Mouse (Mus musculus): ENCODE measurements around the gene Rps27l.

Gene Rps27l

GRCm38 (mm10) chr9:66978468-66978867 is 32.6 kb downstream of the Rps27l start:
- no peak for DNase-seq (ENCODE audit: extremely low spot score, low spot score)

- DNase-seq (ENCODE audit: extremely low spot score, low spot score): peak; percentile 81
Observed at GRCm38 (mm10) chr9:66980458-66980857, 34.6 kb downstream of the Rps27l start.

DNA sequence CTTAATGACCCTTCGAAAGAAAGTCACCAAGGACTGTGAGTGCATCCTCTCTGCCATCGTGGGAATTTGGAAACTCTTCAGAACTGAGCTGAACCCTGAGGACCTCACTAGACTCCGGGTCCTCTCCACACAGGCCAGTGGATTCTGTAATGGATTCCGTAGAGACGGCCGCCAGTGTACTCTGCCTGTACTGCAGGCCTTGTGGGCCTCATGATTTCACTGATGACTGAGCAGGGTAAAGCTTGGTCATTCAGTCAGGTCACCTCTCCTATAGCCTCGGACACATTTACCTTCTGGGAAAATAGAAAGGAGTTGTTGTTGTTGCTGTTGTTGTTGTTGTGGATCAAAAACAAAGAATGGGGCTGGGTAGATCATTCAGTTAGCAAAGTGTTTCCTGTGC is 36.2 kb downstream of the Rps27l start:
- no peak for DNase-seq (ENCODE audit: extremely low spot score, low spot score)

- DNase-seq (ENCODE audit: extremely low spot score, low spot score): no peak
Observed at GRCm38 (mm10) chr9:66985377-66985776, 39.5 kb downstream of the Rps27l start.

DNA sequence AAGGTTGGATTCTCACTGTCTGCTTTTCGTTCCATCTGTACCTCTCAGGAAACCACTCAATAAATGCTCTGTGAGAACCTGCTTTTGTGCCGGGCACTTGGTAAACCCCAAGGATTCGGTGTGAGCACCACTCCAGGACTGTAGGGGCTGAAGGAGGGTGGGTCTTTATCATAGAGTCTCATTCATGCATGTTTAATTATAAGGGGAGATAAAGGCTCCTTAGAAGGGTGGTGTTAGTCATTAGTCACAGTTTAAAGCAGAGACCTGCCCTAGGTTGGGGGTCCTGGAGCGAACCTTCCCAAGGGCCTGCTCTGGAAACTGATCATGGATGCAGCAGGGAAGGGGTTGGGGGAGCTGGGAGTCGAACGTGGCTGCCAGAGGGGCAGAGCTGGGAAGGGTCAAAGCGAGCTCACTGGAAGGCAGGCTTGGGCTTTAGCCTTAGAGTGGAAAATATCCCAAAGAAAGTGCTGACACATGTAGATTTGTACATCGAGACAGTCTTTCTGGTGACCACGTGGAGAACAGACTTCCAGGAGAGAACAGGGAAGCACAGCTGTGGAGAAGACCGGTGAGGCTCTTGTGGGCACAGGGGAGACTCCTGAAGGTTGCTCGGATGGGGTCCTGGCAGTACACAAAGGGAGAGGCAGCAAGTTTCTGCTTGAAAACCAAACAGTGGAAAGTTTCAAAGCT is 42.5 kb downstream of the Rps27l start:
- DNase-seq (ENCODE audit: extremely low spot score, low spot score): no peak

GRCm38 (mm10) chr9:66988888-66989414 is 43.1 kb downstream of the Rps27l start:
- no peak for DNase-seq (ENCODE audit: extremely low spot score, low spot score)

DNA sequence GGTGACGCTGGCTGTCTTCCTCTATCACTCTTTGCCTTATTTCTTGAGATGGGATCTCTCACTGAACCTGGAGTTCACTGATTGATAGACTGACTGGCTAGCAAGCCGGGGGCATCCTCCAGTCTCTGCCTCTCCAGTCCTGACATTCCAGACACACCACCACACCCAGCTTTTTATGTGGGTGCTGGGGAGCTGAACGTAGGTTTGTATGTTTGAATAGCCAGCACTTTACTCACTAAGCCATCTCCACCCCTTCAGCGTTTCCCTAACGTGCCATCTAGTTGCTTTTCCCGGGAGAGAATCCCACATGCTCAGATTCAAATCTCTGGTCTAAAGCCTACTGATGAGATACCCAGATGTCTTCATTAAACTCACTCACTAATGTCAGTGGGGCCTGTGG is 43.7 kb downstream of the Rps27l start:
- no peak for DNase-seq (ENCODE audit: extremely low spot score, low spot score)

GRCm38 (mm10) chr9:66990046-66990445 is 44.2 kb downstream of the Rps27l start:
- DNase-seq (ENCODE audit: extremely low spot score, low spot score): no peak

- no peak for DNase-seq (ENCODE audit: extremely low spot score, low spot score)
Observed at GRCm38 (mm10) chr9:66991021-66991749, 45.3 kb downstream of the Rps27l start.

DNA sequence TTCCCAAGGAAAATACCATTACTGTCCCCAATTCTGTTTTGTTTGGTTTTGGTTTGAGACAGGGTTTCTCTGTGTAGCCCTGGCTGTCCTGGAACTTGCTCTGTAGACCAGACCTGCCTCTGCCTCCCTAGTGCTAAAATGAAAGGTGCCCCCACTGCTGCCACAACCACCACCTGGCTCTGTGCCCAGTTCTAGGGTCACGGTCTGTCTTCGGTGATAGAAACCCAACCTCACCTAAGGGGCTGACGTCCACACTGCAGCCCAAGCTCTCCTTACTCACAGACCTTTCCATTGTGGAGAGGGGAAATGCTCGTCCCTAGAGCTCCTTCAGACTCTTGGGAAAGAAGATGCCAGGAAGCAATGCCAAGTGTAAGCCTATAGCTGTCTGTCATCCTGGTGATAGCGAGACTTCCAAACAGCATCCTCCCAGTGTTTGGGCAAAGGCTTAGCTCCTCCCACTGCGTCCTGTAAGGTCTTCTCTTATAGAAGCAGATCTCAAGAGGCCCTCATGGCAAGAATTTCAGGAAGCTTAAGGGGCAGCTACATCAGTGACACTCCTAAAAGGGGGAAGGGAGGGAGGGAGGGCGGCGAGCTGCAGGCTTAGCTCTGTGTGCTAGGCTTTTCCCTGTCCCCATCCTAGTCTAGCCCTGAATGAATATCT is 46.0 kb downstream of the Rps27l start:
- no peak for DNase-seq (ENCODE audit: extremely low spot score, low spot score)
